Mouse (Mus musculus): Measurements from ENCODE around the gene Olfr62. TPM values are rescaled to one million over a fixed set of nuclear protein-coding genes. Genes with fewer than 3 reads are reported as not detected.

Olfr62 gene
- polyA plus RNA-seq, 1 experiment: not detected

DNA sequence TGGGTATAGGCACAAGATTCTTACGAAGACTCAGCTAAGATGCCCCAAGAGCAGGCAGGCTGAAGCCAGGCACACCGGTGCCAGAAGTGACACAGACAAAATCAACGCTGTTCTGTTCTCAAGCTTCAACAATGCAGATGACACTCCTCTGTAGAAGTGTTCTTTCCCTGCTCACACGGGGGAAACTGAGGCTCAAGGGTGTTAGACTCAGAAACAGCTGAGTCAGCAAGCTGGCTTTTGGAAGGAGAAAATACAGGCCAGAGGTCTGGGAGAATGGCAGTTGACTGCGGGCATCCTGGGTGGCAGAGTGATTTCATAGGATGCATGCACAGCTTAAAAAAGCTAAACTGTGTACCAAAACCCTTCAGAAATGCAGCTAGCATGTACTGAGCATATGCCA, 49.3 kb downstream of the Olfr62 start:
- 76% methylated on average over 5 of the region's 5 CpGs for WGBS
- no peaks in the 10 kb centered on the region for H3K36me3 ChIP-seq (ENCODE audit: control insufficient read depth, insufficient read depth, low read length)
- H3K27me3 ChIP-seq (ENCODE audit: control insufficient read depth, insufficient read depth, low read length): no peaks in the 10 kb centered on the region
- H3K4me3 ChIP-seq (ENCODE audit: low read depth, low read length): no peak overlapping the region
- H3K27ac ChIP-seq (ENCODE audit: insufficient read depth, low read depth, low read length): no peak overlapping the region
- TF ChIP-seq POLR2A (IDR thresholded peaks at IDR 0.05; ENCODE audit: low read depth, low read length) (no peak), CTCF (IDR thresholded peaks at IDR 0.05; ENCODE audit: extremely low read depth, insufficient read length, insufficient replicate concordance, low read depth, low read length) (no peak)
- H3K4me1 ChIP-seq (ENCODE audit: control insufficient read depth, insufficient read depth, insufficient read length, low read length): no peaks in the 10 kb centered on the region

DNA sequence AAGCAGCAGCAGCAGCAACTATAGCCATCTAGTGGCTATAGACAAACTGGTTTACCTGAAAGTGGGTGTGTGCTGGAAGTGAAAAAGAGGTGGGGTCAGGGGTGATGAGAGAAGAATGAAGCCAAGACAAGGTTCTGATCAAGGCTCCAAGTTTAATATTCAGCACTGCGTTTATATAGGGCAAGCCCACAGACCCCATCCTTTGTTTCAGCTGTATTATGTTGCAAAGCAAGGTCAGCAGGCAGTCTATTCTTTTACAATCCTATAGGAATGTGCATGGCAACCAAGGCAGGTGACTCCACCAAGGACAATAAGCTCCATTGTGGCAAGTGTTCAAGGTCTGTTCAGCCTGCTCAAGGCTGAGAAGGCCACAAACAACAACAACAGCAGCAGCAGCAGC, 52.9 kb downstream of the Olfr62 start:
- TF ChIP-seq POLR2A (IDR thresholded peaks at IDR 0.05; ENCODE audit: low read depth, low read length) (no peak), CTCF (IDR thresholded peaks at IDR 0.05; ENCODE audit: extremely low read depth, insufficient read length, insufficient replicate concordance, low read depth, low read length) (no peak)
- no peaks in the 10 kb centered on the region for H3K36me3 ChIP-seq (ENCODE audit: control insufficient read depth, insufficient read depth, low read length)
- H3K4me1 ChIP-seq (ENCODE audit: control insufficient read depth, insufficient read depth, insufficient read length, low read length): no peaks in the 10 kb centered on the region
- no peak overlapping the region for H3K27ac ChIP-seq (ENCODE audit: insufficient read depth, low read depth, low read length)
- no peak overlapping the region for H3K4me3 ChIP-seq (ENCODE audit: low read depth, low read length)
- WGBS: 53% methylated on average over 1 of the region's 1 CpGs
- H3K27me3 ChIP-seq (ENCODE audit: control insufficient read depth, insufficient read depth, low read length): no peaks in the 10 kb centered on the region

Other genes with a start within 250 kb of the Olfr62 start
- 18.5 and 35.1 TPM in 2 replicates for gene Szt2, start 249.7 kb upstream of the Olfr62 start, polyA plus RNA-seq (2012; rRNA removed)
- 10.7 and 19.5 TPM in 2 replicates for gene Med8, start 249.6 kb upstream of the Olfr62 start, polyA plus RNA-seq (2012; rRNA removed)
- gene Elovl1, start 230.9 kb upstream of the Olfr62 start, polyA plus RNA-seq (2012; rRNA removed): 128 and 324 TPM in 2 replicates
- 22.3 and 42.8 TPM in 2 replicates for gene Cdc20, start 221.6 kb upstream of the Olfr62 start, polyA plus RNA-seq (2012; rRNA removed)
- gene Mpl, start 201.4 kb upstream of the Olfr62 start, polyA plus RNA-seq (2012; rRNA removed): 0.08 TPM in 1 of 2 replicates, not detected in the other
- 8.6 and 16.2 TPM in 2 replicates for gene Tie1, start 168.9 kb upstream of the Olfr62 start, polyA plus RNA-seq (2012; rRNA removed)
- gene 2610528J11Rik, start 132.0 kb upstream of the Olfr62 start, polyA plus RNA-seq (2012; rRNA removed): 62.2 and 164 TPM in 2 replicates
- 37.2 and 68.8 TPM in 2 replicates for gene Tmem125, start 114.9 kb upstream of the Olfr62 start, polyA plus RNA-seq (2012; rRNA removed)
- not detected in 2 replicates for gene Cfap57, start 38.2 kb upstream of the Olfr62 start, polyA plus RNA-seq (2012; rRNA removed)
- 4.5 and 11.2 TPM in 2 replicates for gene Ebna1bp2, start 38.2 kb upstream of the Olfr62 start, polyA plus RNA-seq (2012; rRNA removed)
- gene Olfr1342, start 33.8 kb downstream of the Olfr62 start, polyA plus RNA-seq (2012; rRNA removed): 0.24 TPM in 1 of 2 replicates, not detected in the other
- gene Olfr1341, start 44.6 kb downstream of the Olfr62 start, polyA plus RNA-seq (2012; rRNA removed): not detected in 2 replicates
- not detected in 2 replicates for gene Olfr1340, start 61.2 kb downstream of the Olfr62 start, polyA plus RNA-seq (2012; rRNA removed)
- not detected in 2 replicates for gene Olfr1339, start 73.2 kb downstream of the Olfr62 start, polyA plus RNA-seq (2012; rRNA removed)
- not detected in 2 replicates for gene Olfr1338, start 99.8 kb downstream of the Olfr62 start, polyA plus RNA-seq (2012; rRNA removed)
- gene Olfr1337, start 123.6 kb downstream of the Olfr62 start, polyA plus RNA-seq (2012; rRNA removed): not detected in 2 replicates
- gene Olfr1335, start 151.0 kb downstream of the Olfr62 start, polyA plus RNA-seq (2012; rRNA removed): not detected in 2 replicates
- not detected in 2 replicates for gene Olfr1333, start 177.3 kb downstream of the Olfr62 start, polyA plus RNA-seq (2012; rRNA removed)
- gene Olfr1331, start 205.7 kb downstream of the Olfr62 start, polyA plus RNA-seq (2012; rRNA removed): not detected in 2 replicates
- not detected in 2 replicates for gene Olfr1330, start 229.6 kb downstream of the Olfr62 start, polyA plus RNA-seq (2012; rRNA removed)